ENCODE assay signal across 20 mouse cellular contexts in genomic region chr5:39871723-39872085, GRCm38 (mm10).
DNase-seq lines count a peak whose midpoint lies in the region; ATAC-seq and TF ChIP-seq lines count a peak whose summit lies in the region.
"Had no signal": no experiment of that assay in that cellular context is flagged by ENCODE, and none has a peak within 500 bp of the region (broad histone marks: within the 10 kb centered on the region; RNA-seq: fewer than 3 reads in every experiment).

No protein-coding gene starts in this region.

- H3K4me3 ChIP-seq in forebrain, embryonic 12.5 days (replicated peaks), result no peak overlapping the region
- no peak overlapping the region for H3K4me3 ChIP-seq in forebrain, postnatal 0 days (ENCODE audit: low read depth, low read length)
- H3K4me3 ChIP-seq in midbrain, embryonic 11.5 days (ENCODE audit: low read depth, low read length), result no peak overlapping the region
- H3K4me3 ChIP-seq in midbrain, embryonic 14.5 days (replicated peaks; ENCODE audit: low read depth, low read length), result no peak overlapping the region
- H3K4me3 ChIP-seq in midbrain, embryonic 15.5 days, result no peak overlapping the region
- no peak overlapping the region for H3K4me3 ChIP-seq in midbrain, embryonic 16.5 days (ENCODE audit: low read depth, low read length)
- H3K4me3 ChIP-seq: forebrain, embryonic 10.5 days; gastrocnemius, adult 2 months; hindbrain, embryonic 15.5 days had no signal

- H3K36me3 ChIP-seq in forebrain, embryonic 12.5 days (replicated peaks), result no peaks in the 10 kb centered on the region
- H3K36me3 ChIP-seq in forebrain, postnatal 0 days (ENCODE audit: insufficient read depth), result no peaks in the 10 kb centered on the region
- H3K36me3 ChIP-seq in midbrain, embryonic 11.5 days (ENCODE audit: control insufficient read depth, insufficient read depth, low read length), result no peaks in the 10 kb centered on the region
- H3K36me3 ChIP-seq in midbrain, embryonic 14.5 days (ENCODE audit: control insufficient read depth, insufficient read depth, low read length), result no peaks in the 10 kb centered on the region
- H3K36me3 ChIP-seq in midbrain, embryonic 15.5 days (replicated peaks), result no peaks in the 10 kb centered on the region
- no peaks in the 10 kb centered on the region for H3K36me3 ChIP-seq in midbrain, embryonic 16.5 days (ENCODE audit: control insufficient read depth, insufficient read depth, low read length)
- H3K36me3 ChIP-seq: forebrain, embryonic 10.5 days; G1E; hindbrain, embryonic 15.5 days had no signal

- H3K27me3 ChIP-seq in forebrain, embryonic 12.5 days, result no peaks in the 10 kb centered on the region
- H3K27me3 ChIP-seq in forebrain, postnatal 0 days (ENCODE audit: insufficient read depth, low read length), result no peaks in the 10 kb centered on the region
- H3K27me3 ChIP-seq in midbrain, embryonic 11.5 days (ENCODE audit: control insufficient read depth, insufficient read depth, low read length), result no peaks in the 10 kb centered on the region
- no peaks in the 10 kb centered on the region for H3K27me3 ChIP-seq in midbrain, embryonic 14.5 days (ENCODE audit: control insufficient read depth, insufficient read depth, low read length)
- no peaks in the 10 kb centered on the region for H3K27me3 ChIP-seq in midbrain, embryonic 15.5 days (replicated peaks)
- no peaks in the 10 kb centered on the region for H3K27me3 ChIP-seq in midbrain, embryonic 16.5 days (ENCODE audit: control insufficient read depth, insufficient read depth, low read depth, low read length)
- H3K27me3 ChIP-seq: CH12.LX; hindbrain, embryonic 15.5 days had no signal

- H3K9ac ChIP-seq in forebrain, embryonic 12.5 days, result no peak overlapping the region
- no peak overlapping the region for H3K9ac ChIP-seq in forebrain, postnatal 0 days
- H3K9ac ChIP-seq in midbrain, embryonic 11.5 days (ENCODE audit: low read length), result no peak overlapping the region
- no peak overlapping the region for H3K9ac ChIP-seq in midbrain, embryonic 14.5 days (replicated peaks; ENCODE audit: low read length)
- H3K9ac ChIP-seq in midbrain, embryonic 15.5 days, result no peak overlapping the region
- no peak overlapping the region for H3K9ac ChIP-seq in midbrain, embryonic 16.5 days (ENCODE audit: low read depth, low read length)
- H3K9ac ChIP-seq: hindbrain, embryonic 15.5 days had no signal

- no peak overlapping the region for H3K27ac ChIP-seq in forebrain, embryonic 12.5 days
- no peak overlapping the region for H3K27ac ChIP-seq in forebrain, postnatal 0 days (ENCODE audit: low read depth, low read length)
- no peak overlapping the region for H3K27ac ChIP-seq in midbrain, embryonic 11.5 days (ENCODE audit: low read depth, low read length)
- H3K27ac ChIP-seq in midbrain, embryonic 14.5 days (replicated peaks; ENCODE audit: low read depth, low read length), result no peak overlapping the region
- H3K27ac ChIP-seq in midbrain, embryonic 15.5 days, result no peak overlapping the region
- no peak overlapping the region for H3K27ac ChIP-seq in midbrain, embryonic 16.5 days (ENCODE audit: low read length)
- H3K27ac ChIP-seq: forebrain, embryonic 10.5 days; gastrocnemius, adult 2 months; hindbrain, embryonic 15.5 days had no signal

- no peak overlapping the region for H3K4me2 ChIP-seq in forebrain, embryonic 12.5 days
- no peak overlapping the region for H3K4me2 ChIP-seq in forebrain, postnatal 0 days (ENCODE audit: low read depth)
- no peak overlapping the region for H3K4me2 ChIP-seq in midbrain, embryonic 11.5 days
- no peak overlapping the region for H3K4me2 ChIP-seq in midbrain, embryonic 14.5 days (ENCODE audit: low read length)
- no peak overlapping the region for H3K4me2 ChIP-seq in midbrain, embryonic 15.5 days
- no peak overlapping the region for H3K4me2 ChIP-seq in midbrain, embryonic 16.5 days (ENCODE audit: low read length)
- H3K4me2 ChIP-seq: heart, embryonic 11.5 days; hindbrain, embryonic 15.5 days had no signal

- 0 out of 2 replicates have a peak, but pooled peaks have one; percentile 39 for ATAC-seq in forebrain, embryonic 12.5 days (ENCODE audit: low FRiP score)
- no peak for ATAC-seq in forebrain, postnatal 0 days
- 0 out of 2 replicates have a peak, but pooled peaks have one; percentile 52 for ATAC-seq in midbrain, embryonic 11.5 days (ENCODE audit: low FRiP score)
- no peak for ATAC-seq in midbrain, embryonic 14.5 days (ENCODE audit: low FRiP score, low TSS enrichment)
- ATAC-seq in midbrain, embryonic 15.5 days (replicated peaks), result peak; percentile 27; the same call in 1 of the 2 replicates
- no peak for ATAC-seq in midbrain, embryonic 16.5 days
- ATAC-seq: forebrain, embryonic 16.5 days; Patski had no signal

- TF ChIP-seq CTCF in forebrain, postnatal 0 days (IDR thresholded peaks at IDR 0.05; ENCODE audit: low read depth), result no peak

- no peaks in the 10 kb centered on the region for H3K9me3 ChIP-seq in forebrain, embryonic 12.5 days
- no peaks in the 10 kb centered on the region for H3K9me3 ChIP-seq in forebrain, postnatal 0 days (ENCODE audit: low read length)
- no peaks in the 10 kb centered on the region for H3K9me3 ChIP-seq in midbrain, embryonic 11.5 days (ENCODE audit: control insufficient read depth, low read length)
- no peaks in the 10 kb centered on the region for H3K9me3 ChIP-seq in midbrain, embryonic 14.5 days (ENCODE audit: control insufficient read depth, low read length)
- no peaks in the 10 kb centered on the region for H3K9me3 ChIP-seq in midbrain, embryonic 15.5 days
- no peaks in the 10 kb centered on the region for H3K9me3 ChIP-seq in midbrain, embryonic 16.5 days (replicated peaks; ENCODE audit: control insufficient read depth, low read length, poor library complexity, severe bottlenecking)
- H3K9me3 ChIP-seq: forebrain, embryonic 10.5 days; hindbrain, embryonic 15.5 days had no signal

- DNase-seq in forebrain, postnatal 0 days, result no peak
- DNase-seq in midbrain, embryonic 11.5 days (ENCODE audit: low spot score, missing footprints), result no peak
- no peak for DNase-seq in midbrain, embryonic 14.5 days
- DNase-seq: adrenal gland, postnatal 10 days; adrenal gland, postnatal 36 days; B cell, adult 2 months; cerebellum, adult 18-20 months; cerebellum, adult 9-10 months; gastrocnemius, adult 2 months; gastrocnemius, postnatal 14 days had no signal

- WGBS in forebrain, embryonic 12.5 days, result 62% methylated on average over 2 of the region's 2 CpGs
- 71% methylated on average over 2 of the region's 2 CpGs for WGBS in forebrain, postnatal 0 days
- WGBS in midbrain, embryonic 11.5 days, result 51% methylated on average over 2 of the region's 2 CpGs
- 30% methylated on average over 2 of the region's 2 CpGs for WGBS in midbrain, embryonic 14.5 days
- whole genome bisulfite sequencing in midbrain, embryonic 15.5 days, result 42% methylated on average over 2 of the region's 2 CpGs
- 40% methylated on average over 2 of the region's 2 CpGs for WGBS in midbrain, embryonic 16.5 days

- no peaks in the 10 kb centered on the region for H3K4me1 ChIP-seq in forebrain, embryonic 12.5 days
- H3K4me1 ChIP-seq in forebrain, postnatal 0 days (ENCODE audit: insufficient read depth), result no peaks in the 10 kb centered on the region
- H3K4me1 ChIP-seq in midbrain, embryonic 11.5 days (ENCODE audit: control insufficient read depth, insufficient read depth, low read length), result no peaks in the 10 kb centered on the region; the same call in 1 of the 2 replicates
- H3K4me1 ChIP-seq in midbrain, embryonic 14.5 days (ENCODE audit: control insufficient read depth, insufficient read depth, low read length), result 0 out of 2 replicates have a peak, but pooled peaks cover 4% of the 10 kb centered on the region
- no peaks in the 10 kb centered on the region for H3K4me1 ChIP-seq in midbrain, embryonic 15.5 days
- H3K4me1 ChIP-seq in midbrain, embryonic 16.5 days (ENCODE audit: control insufficient read depth, insufficient read depth, low read length), result peaks cover 5% of the 10 kb centered on the region; the same call in 1 of the 2 replicates
- H3K4me1 ChIP-seq: forebrain, embryonic 10.5 days had no signal

Comparison
In these comparisons a context has a peak if more than half of its experiments do, and no peak if none do; other contexts are left out.
1. ATAC-seq: peak in forebrain, embryonic 12.5 days (single experiment), midbrain, embryonic 11.5 days (single experiment) and midbrain, embryonic 15.5 days (single experiment); none in forebrain, postnatal 0 days (single experiment), midbrain, embryonic 14.5 days (single experiment) and midbrain, embryonic 16.5 days (single experiment).